Comparison of ENCODE assay signal across 8 mouse cellular contexts in the genomic region with DNA sequence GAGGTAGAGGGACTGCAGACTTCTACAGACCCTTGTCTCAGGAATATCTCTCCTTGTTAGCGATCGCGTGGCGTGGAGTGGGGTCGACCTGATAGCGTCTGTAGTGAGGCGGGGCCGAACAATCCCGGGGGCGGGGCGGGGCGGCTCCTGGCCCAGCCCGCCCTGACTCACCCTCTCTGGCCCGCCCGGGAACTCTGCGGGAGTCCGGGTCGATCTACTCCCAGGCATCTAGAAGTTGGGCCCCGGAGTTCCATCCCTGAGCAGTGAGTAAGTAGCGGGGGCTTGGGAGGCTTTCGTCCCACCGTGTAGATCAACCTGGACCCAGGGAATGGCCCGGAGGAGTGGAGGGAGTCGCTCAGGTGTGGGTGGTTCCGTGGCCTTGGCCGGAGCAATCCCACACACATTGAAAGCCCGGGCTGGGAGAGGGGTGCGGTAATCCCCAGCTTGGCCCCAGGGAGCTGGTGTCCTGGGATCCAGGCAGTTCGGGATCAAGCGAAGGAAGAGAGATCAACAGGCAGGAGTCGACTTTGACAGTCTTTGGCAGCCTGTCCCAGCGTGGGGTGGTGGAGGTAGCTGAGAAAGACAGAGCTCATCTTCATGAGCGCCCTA. TPM values are rescaled to one million over a fixed set of nuclear protein-coding genes. Genes with fewer than 3 reads are reported as not detected.
DNase-seq lines count a peak whose midpoint lies in the region; ATAC-seq and TF ChIP-seq lines count a peak whose summit lies in the region.

A gene (plus strand): TSS at position 89 of the 609 bp plus-strand sequence.

- H3K9ac ChIP-seq in heart, embryonic 12.5 days: 0 out of 2 replicates have a peak within 1 kb of the TSS, but pooled peaks have one; percentile 12
- no peak within 1 kb of the TSS for H3K9ac ChIP-seq in hindbrain, embryonic 12.5 days
- peak within 1 kb of the TSS; percentile 54 for H3K9ac ChIP-seq in lung, embryonic 14.5 days

- no peak within 1 kb of the TSS for H3K27ac ChIP-seq in heart, embryonic 12.5 days (ENCODE audit: poor library complexity, severe bottlenecking)
- H3K27ac ChIP-seq in hindbrain, embryonic 12.5 days: no peak within 1 kb of the TSS
- H3K27ac ChIP-seq in lung, embryonic 14.5 days (ENCODE audit: low read depth): no peak within 1 kb of the TSS

- 3% methylated on average over 33 of the region's 33 CpGs for WGBS in heart, embryonic 12.5 days
- WGBS in hindbrain, embryonic 12.5 days: 4% methylated on average over 32 of the region's 33 CpGs
- 4% methylated on average over 33 of the region's 33 CpGs for WGBS in lung, embryonic 14.5 days

- no peaks in the 10 kb centered on the region for H3K36me3 ChIP-seq in heart, embryonic 12.5 days
- H3K36me3 ChIP-seq in hindbrain, embryonic 12.5 days: no peaks in the 10 kb centered on the region
- H3K36me3 ChIP-seq in lung, embryonic 14.5 days (ENCODE audit: insufficient read depth): no peaks in the 10 kb centered on the region

- no peak for TF ChIP-seq CTCF in lung, embryonic 14.5 days (IDR thresholded peaks at IDR 0.05; ENCODE audit: low read depth)

- ATAC-seq in heart, embryonic 12.5 days (ENCODE audit: insufficient number of reproducible peaks, low FRiP score): peak; percentile 76
- ATAC-seq in hindbrain, embryonic 12.5 days (ENCODE audit: low FRiP score): no peak
- ATAC-seq in lung, embryonic 14.5 days (ENCODE audit: insufficient read depth): peak; percentile 85

- no peaks in the 10 kb centered on the region for H3K9me3 ChIP-seq in heart, embryonic 12.5 days (replicated peaks)
- H3K9me3 ChIP-seq in hindbrain, embryonic 12.5 days (replicated peaks): no peaks in the 10 kb centered on the region
- H3K9me3 ChIP-seq in lung, embryonic 14.5 days (ENCODE audit: low read depth, low read length): no peaks in the 10 kb centered on the region

- peaks cover 7% of the 10 kb centered on the region for H3K4me1 ChIP-seq in heart, embryonic 12.5 days (replicated peaks)
- peaks cover 6% of the 10 kb centered on the region for H3K4me1 ChIP-seq in hindbrain, embryonic 12.5 days
- peaks cover 3% of the 10 kb centered on the region; the same call in 1 of the 2 replicates for H3K4me1 ChIP-seq in lung, embryonic 14.5 days (ENCODE audit: insufficient read depth)

- H3K27me3 ChIP-seq in heart, embryonic 12.5 days (replicated peaks): peaks cover 52% of the 10 kb centered on the region
- H3K27me3 ChIP-seq in hindbrain, embryonic 12.5 days: peaks cover 32% of the 10 kb centered on the region
- peaks cover 9% of the 10 kb centered on the region for H3K27me3 ChIP-seq in lung, embryonic 14.5 days (ENCODE audit: insufficient read depth, low read length)

- peak within 1 kb of the TSS; percentile 60 for H3K4me2 ChIP-seq in heart, embryonic 12.5 days
- peak within 1 kb of the TSS; percentile 42 for H3K4me2 ChIP-seq in hindbrain, embryonic 12.5 days (replicated peaks)
- peak within 1 kb of the TSS; percentile 64 for H3K4me2 ChIP-seq in lung, embryonic 14.5 days

- no peak for DNase-seq in heart, adult 9 months (ENCODE audit: low spot score in 2 of 2)
- DNase-seq in adrenal gland, adult 2 months: peak; percentile 86
- no peak for DNase-seq in lung, embryonic 14.5 days
- peak; percentile 61 for DNase-seq in urinary bladder, postnatal 14 days (ENCODE audit: low spot score)
- DNase-seq in left cerebral cortex, adult 9 months (ENCODE audit: low spot score in 2 of 2): no peak
- DNase-seq in ovary, postnatal 10 days (ENCODE audit: low spot score): no peak

- H3K4me3 ChIP-seq in heart, embryonic 12.5 days: peak within 1 kb of the TSS; percentile 33
- peak within 1 kb of the TSS; percentile 15 for H3K4me3 ChIP-seq in hindbrain, embryonic 12.5 days
- peak within 1 kb of the TSS; percentile 35 for H3K4me3 ChIP-seq in lung, embryonic 14.5 days (ENCODE audit: low read depth, low read length)

RNA-seq across cellular contexts. Expression of the gene that starts here (rescaled TPM):
- polyA plus RNA-seq in heart, embryonic 12.5 days (2016; fragmentation: Nextera tagmentation; extraction: Ambion mirVana): 0.28 TPM in 1 of 2 replicates, not detected in the other
- total RNA-seq in adrenal gland, adult 2 months (2021): 10 to 100 TPM; 19.3 to 24.2 TPM
- 8.4 and 14.3 TPM in 2 replicates for polyA plus RNA-seq in adrenal gland, adult 2 months (2012; rRNA removed)
- 0.17 TPM in 1 of 2 replicates, not detected in the other for polyA plus RNA-seq in hindbrain, embryonic 12.5 days (2016; fragmentation: Nextera tagmentation; extraction: Ambion mirVana)
- 1.9 and 2.3 TPM in 2 replicates for polyA plus RNA-seq in lung, embryonic 14.5 days (2014; fragmentation: Nextera tagmentation; extraction: Ambion mirVana)

Comparison
In these comparisons a context has a peak if more than half of its experiments do, and no peak if none do; other contexts are left out.
1. Peak in ATAC-seq, H3K4me3 ChIP-seq, H3K9ac ChIP-seq and H3K4me2 ChIP-seq in heart, embryonic 12.5 days; RNA of the gene not detected or under 1 TPM.
2. DNase-seq: peak in adrenal gland, adult 2 months (single experiment) and urinary bladder, postnatal 14 days (single experiment); none in heart, adult 9 months (0 of 2), lung, embryonic 14.5 days (single experiment), left cerebral cortex, adult 9 months (0 of 2) and ovary, postnatal 10 days (single experiment).
3. Peak in every context shown above with its lines, with median percentiles within 50 percentile points of each other: H3K4me2 ChIP-seq and H3K4me3 ChIP-seq.